Mouse (Mus musculus): ENCODE results near the gene Tnfaip8l3.

DNA sequence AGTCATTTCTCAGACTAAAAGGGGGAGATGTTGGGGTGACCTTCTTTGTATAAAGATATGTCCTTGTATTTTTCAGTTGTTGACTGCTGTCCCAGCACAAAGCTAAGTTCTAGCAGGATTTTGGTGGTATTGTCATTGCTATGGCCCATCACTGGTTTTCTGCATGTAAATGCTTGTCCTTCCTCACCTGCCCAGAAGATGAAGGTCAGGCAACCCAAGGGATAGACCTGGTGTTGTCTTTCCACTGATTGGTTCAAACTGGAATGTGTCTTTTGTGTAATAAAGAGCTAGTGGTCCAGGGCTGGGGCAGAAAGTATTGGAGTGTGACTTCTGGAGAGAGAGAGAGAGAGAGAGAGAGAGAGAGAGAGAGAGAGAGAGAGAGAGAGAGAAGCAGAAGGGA, 30.4 kb upstream of the Tnfaip8l3 start:
- TF ChIP-seq ZC3H11A (IDR thresholded peaks at IDR 0.05; ENCODE audit: borderline replicate concordance, low read depth, low read length): no peak
- TF ChIP-seq ZNF384 (IDR thresholded peaks at IDR 0.05; ENCODE audit: low read depth, low read length): no peak
